Comparison of ENCODE assay signal across 25 mouse cellular contexts in genomic region chr16:25286517-25286916, GRCm38 (mm10). TPM values are rescaled to one million over a fixed set of nuclear protein-coding genes. Genes with fewer than 3 reads are reported as not detected.
A peak's percentile ranks its signal among the peaks of the same experiment; 100 is the strongest.
DNase-seq lines count a peak whose midpoint lies in the region; ATAC-seq lines count a peak whose summit lies in the region.
"Had no signal": no experiment of that assay in that cellular context is flagged by ENCODE, and none has a peak within 500 bp of the region (broad histone marks: within the 10 kb centered on the region; RNA-seq: fewer than 3 reads in every experiment).

Gene Tprg, plus strand, starts transcription at chr16:25286817.

- 77% methylated on average over 5 of the region's 5 CpGs for WGBS in stomach, embryonic 16.5 days
- WGBS in forebrain, embryonic 12.5 days, result 94% methylated on average over 5 of the region's 5 CpGs

- H3K4me3 ChIP-seq in stomach, embryonic 16.5 days (replicated peaks; ENCODE audit: low read length), result no peak within 1 kb of the TSS; the same call in 1 of the 2 replicates
- no peak within 1 kb of the TSS for H3K4me3 ChIP-seq in forebrain, embryonic 12.5 days (replicated peaks)
- H3K4me3 ChIP-seq: embryonic facial prominence, embryonic 12.5 days had no signal

- no peak within 1 kb of the TSS for H3K4me2 ChIP-seq in stomach, embryonic 16.5 days (ENCODE audit: low read depth, low read length)
- no peak within 1 kb of the TSS for H3K4me2 ChIP-seq in forebrain, embryonic 12.5 days
- H3K4me2 ChIP-seq: embryonic facial prominence, embryonic 12.5 days had no signal

- no peaks in the 10 kb centered on the region for H3K4me1 ChIP-seq in stomach, embryonic 16.5 days (ENCODE audit: control insufficient read depth, insufficient read depth, low read length)
- no peaks in the 10 kb centered on the region for H3K4me1 ChIP-seq in forebrain, embryonic 12.5 days
- H3K4me1 ChIP-seq: embryonic facial prominence, embryonic 12.5 days had no signal

- H3K27me3 ChIP-seq in stomach, embryonic 16.5 days (ENCODE audit: control insufficient read depth, insufficient read depth, low read length), result no peaks in the 10 kb centered on the region
- no peaks in the 10 kb centered on the region for H3K27me3 ChIP-seq in forebrain, embryonic 12.5 days
- H3K27me3 ChIP-seq: embryonic facial prominence, embryonic 12.5 days had no signal

- peak; percentile 58 for DNase-seq in heart, adult 11 months
- DNase-seq in heart, postnatal 4 days, result no peak
- peak; percentile 14 for DNase-seq in urinary bladder, postnatal 14 days (ENCODE audit: low spot score)
- DNase-seq in urinary bladder, postnatal 4 days (ENCODE audit: low spot score in 2 of 2), result no peak
- DNase-seq: adrenal gland, adult 2 months; adrenal gland, postnatal 10 days; adrenal gland, postnatal 25 days; cerebellum, adult 11 months; cerebellum, adult 18-20 months; cerebellum, adult 8-10 months; cerebellum, adult 9-11 months; cerebellum, postnatal 14 days; cerebellum, postnatal 36 days; embryo, embryonic 11 days had no signal

- H3K36me3 ChIP-seq in stomach, embryonic 16.5 days (ENCODE audit: control insufficient read depth, insufficient read depth, low read length), result no peaks in the 10 kb centered on the region
- H3K36me3 ChIP-seq in forebrain, embryonic 12.5 days (replicated peaks), result no peaks in the 10 kb centered on the region
- H3K36me3 ChIP-seq: embryonic facial prominence, embryonic 12.5 days had no signal

- H3K9ac ChIP-seq in stomach, embryonic 16.5 days (ENCODE audit: low read length), result no peak within 1 kb of the TSS
- no peak within 1 kb of the TSS for H3K9ac ChIP-seq in forebrain, embryonic 12.5 days
- H3K9ac ChIP-seq: embryonic facial prominence, embryonic 12.5 days had no signal

- H3K9me3 ChIP-seq in stomach, embryonic 16.5 days (replicated peaks; ENCODE audit: control insufficient read depth, low read length), result no peaks in the 10 kb centered on the region
- H3K9me3 ChIP-seq in forebrain, embryonic 12.5 days, result no peaks in the 10 kb centered on the region
- H3K9me3 ChIP-seq: embryonic facial prominence, embryonic 12.5 days had no signal

- ATAC-seq in stomach, embryonic 16.5 days (ENCODE audit: insufficient read depth, low FRiP score), result no peak
- ATAC-seq in forebrain, embryonic 12.5 days (ENCODE audit: low FRiP score), result no peak
- ATAC-seq in granulocyte monocyte progenitor cell, adult 5-6 weeks (replicated peaks; ENCODE audit: poor library complexity, severe bottlenecking), result no peak
- ATAC-seq: forebrain, embryonic 14.5 days; forebrain, embryonic 16.5 days had no signal

- H3K27ac ChIP-seq in stomach, embryonic 16.5 days (ENCODE audit: low read length), result peak within 1 kb of the TSS; percentile 36; the same call in 1 of the 2 replicates
- no peak within 1 kb of the TSS for H3K27ac ChIP-seq in forebrain, embryonic 12.5 days
- H3K27ac ChIP-seq: embryonic facial prominence, embryonic 12.5 days had no signal

RNA-seq across cellular contexts. Expression of gene Tprg, which starts in this region (rescaled TPM):
- not detected for total RNA-seq in heart, postnatal 4 days (2021)
- polyA plus RNA-seq in stomach, embryonic 16.5 days (2015; fragmentation: Nextera tagmentation; extraction: Ambion mirVana), result 17.0 and 22.7 TPM in 2 replicates
- not detected in 2 replicates for polyA plus RNA-seq in forebrain, embryonic 12.5 days (2016; fragmentation: Nextera tagmentation; extraction: Ambion mirVana)
- total RNA-seq in granulocyte monocyte progenitor cell, adult 5-6 weeks (2014; fragmentation: Nextera tagmentation), result not detected in 2 replicates
- not detected in 2 replicates for total RNA-seq in granulocyte monocyte progenitor cell, adult 5-6 weeks (2017)
- total RNA-seq: adrenal gland, adult 2 months; adrenal gland, postnatal 10 days; adrenal gland, postnatal 25 days; adrenal gland, postnatal 4 days; common myeloid progenitor, adult 5-6 weeks; ES-E14; MEL had no signal
- polyA plus RNA-seq: adrenal gland, adult 2 months; brain, embryonic 14.5 days; embryonic facial prominence, embryonic 12.5 days; forebrain, embryonic 14.5 days had no signal

Comparison
In these comparisons a context has a peak if more than half of its experiments do, and no peak if none do; other contexts are left out.
1. RNA of gene Tprg (polyA plus RNA-seq): 17.0 to 22.7 TPM in stomach, embryonic 16.5 days; not detected in forebrain, embryonic 12.5 days; every median in the first group is over 10 times any median in the second.
2. DNase-seq: peak in heart, adult 11 months (single experiment) and urinary bladder, postnatal 14 days (single experiment); none in heart, postnatal 4 days (single experiment) and urinary bladder, postnatal 4 days (0 of 2).